Mouse (Mus musculus): ENCODE results near the gene Cttnbp2.

GRCm38 (mm10) chr6:18440918-18441532 is 73.6 kb downstream of the Cttnbp2 start:
- no peak for TF ChIP-seq CTCF (IDR thresholded peaks at IDR 0.05; ENCODE audit: control insufficient read depth, insufficient read depth, insufficient replicate concordance, low read depth, low read length)
- no peak for TF ChIP-seq POLR2A (IDR thresholded peaks at IDR 0.05; ENCODE audit: control insufficient read depth, low read depth, low read length)

Measured in testis, adult 2 months (tissue).